ENCODE assay signal across 7 mouse cellular contexts in genomic region chr7:141172116-141173006, GRCm38 (mm10). TPM values are rescaled to one million over a fixed set of nuclear protein-coding genes. Genes with fewer than 3 reads are reported as not detected.
A peak's percentile ranks its signal among the peaks of the same experiment; 100 is the strongest.
DNase-seq lines count a peak whose midpoint lies in the region; ATAC-seq lines count a peak whose summit lies in the region.

Gene Rnh1, minus strand, starts transcription at chr7:141172857.

- intact Hi-C loops in left cerebral cortex, postnatal 36 days (cut with DNase I) = loop anchor here (5.0 kb wide), 3 partner anchors 40 to 325 kb away; partner anchors contain the start of genes Odf3 and Scgb1c1

- H3K4me3 ChIP-seq in intestine, embryonic 16.5 days (ENCODE audit: low read length) = peak within 1 kb of the TSS; percentile 67
- H3K4me3 ChIP-seq in midbrain, embryonic 11.5 days (ENCODE audit: low read depth, low read length) = peak within 1 kb of the TSS; percentile 43

- DNase-seq in adrenal gland, adult 2 months = peak; percentile 94
- peak; percentile 91 for DNase-seq in embryo, embryonic 11.5 days (ENCODE audit: low read depth, low spot score)
- peak; percentile 77 to 90 for DNase-seq in gastrocnemius, postnatal 4 days (ENCODE audit: low spot score in 2 of 2)
- peak; percentile 92 for DNase-seq in left cerebral cortex, postnatal 36 days (ENCODE audit: low spot score in 2 of 2)
- DNase-seq in midbrain, embryonic 11.5 days (ENCODE audit: low spot score, missing footprints) = peak; percentile 99
- DNase-seq in skeletal muscle tissue, adult 2 months (ENCODE audit: low read depth, low spot score) = peak; percentile 89

- H3K36me3 ChIP-seq in intestine, embryonic 16.5 days (ENCODE audit: control insufficient read depth, insufficient read depth, low read length) = no peaks in the 10 kb centered on the region
- no peaks in the 10 kb centered on the region for H3K36me3 ChIP-seq in midbrain, embryonic 11.5 days (ENCODE audit: control insufficient read depth, insufficient read depth, low read length)

- ATAC-seq in intestine, embryonic 16.5 days = peak; percentile 94
- peak; percentile 98 for ATAC-seq in midbrain, embryonic 11.5 days (ENCODE audit: low FRiP score)

- peaks cover 29% of the 10 kb centered on the region for H3K4me1 ChIP-seq in intestine, embryonic 16.5 days (ENCODE audit: control insufficient read depth, insufficient read depth, low read length)
- peaks cover 13% of the 10 kb centered on the region for H3K4me1 ChIP-seq in midbrain, embryonic 11.5 days (ENCODE audit: control insufficient read depth, insufficient read depth, low read length)

- peak within 1 kb of the TSS; percentile 92 for H3K27ac ChIP-seq in intestine, embryonic 16.5 days (ENCODE audit: low read length)
- H3K27ac ChIP-seq in midbrain, embryonic 11.5 days (ENCODE audit: low read depth, low read length) = peak within 1 kb of the TSS; percentile 82

- H3K27me3 ChIP-seq in intestine, embryonic 16.5 days (replicated peaks; ENCODE audit: control insufficient read depth, insufficient read depth, low read length) = no peaks in the 10 kb centered on the region
- H3K27me3 ChIP-seq in midbrain, embryonic 11.5 days (ENCODE audit: control insufficient read depth, insufficient read depth, low read length) = no peaks in the 10 kb centered on the region

- peak within 1 kb of the TSS; percentile 83 for H3K9ac ChIP-seq in intestine, embryonic 16.5 days (ENCODE audit: low read depth, low read length)
- H3K9ac ChIP-seq in midbrain, embryonic 11.5 days (ENCODE audit: low read length) = peak within 1 kb of the TSS; percentile 75

- H3K4me2 ChIP-seq in intestine, embryonic 16.5 days (ENCODE audit: low read depth, low read length) = peak within 1 kb of the TSS; percentile 78
- H3K4me2 ChIP-seq in midbrain, embryonic 11.5 days = peak within 1 kb of the TSS; percentile 67

- H3K9me3 ChIP-seq in intestine, embryonic 16.5 days (ENCODE audit: control insufficient read depth, low read length) = no peaks in the 10 kb centered on the region
- H3K9me3 ChIP-seq in midbrain, embryonic 11.5 days (ENCODE audit: control insufficient read depth, low read length) = no peaks in the 10 kb centered on the region

- 3% methylated on average over 55 of the region's 55 CpGs for WGBS in intestine, embryonic 16.5 days
- 4% methylated on average over 54 of the region's 55 CpGs for WGBS in midbrain, embryonic 11.5 days

RNA-seq across cellular contexts. Expression of gene Rnh1, which starts in this region (rescaled TPM):
- 100 to 1,000 TPM; 301 to 302 TPM for total RNA-seq in adrenal gland, adult 2 months (2021)
- polyA plus RNA-seq in adrenal gland, adult 2 months (2012; rRNA removed) = 214 and 394 TPM in 2 replicates
- 10 to 100 TPM; 64.5 to 79.3 TPM for total RNA-seq in gastrocnemius, postnatal 4 days (2021)
- polyA plus RNA-seq in intestine, embryonic 16.5 days (2015; fragmentation: Nextera tagmentation; extraction: Ambion mirVana) = 159 and 160 TPM in 2 replicates
- total RNA-seq in left cerebral cortex, postnatal 36 days (2021) = 10 to 100 TPM; 33.6 to 36.2 TPM
- polyA plus RNA-seq in midbrain, embryonic 11.5 days (2014; fragmentation: Nextera tagmentation; extraction: Ambion mirVana) = 54.6 and 56.7 TPM in 2 replicates

Comparison
In these comparisons a context has a peak if more than half of its experiments do, and no peak if none do; other contexts are left out.
1. Peak in every context shown above with its lines: DNase-seq, ATAC-seq, H3K4me3 ChIP-seq and H3K27ac ChIP-seq.